Comparison of ENCODE assay signal across 17 mouse cellular contexts in genomic region chr4:137936134-137936533, GRCm38 (mm10). TPM values are rescaled to one million over a fixed set of nuclear protein-coding genes. Genes with fewer than 3 reads are reported as not detected.
DNase-seq lines count a peak whose midpoint lies in the region; ATAC-seq and TF ChIP-seq lines count a peak whose summit lies in the region.
"Had no signal": no experiment of that assay in that cellular context is flagged by ENCODE, and none has a peak within 500 bp of the region (broad histone marks: within the 10 kb centered on the region; RNA-seq: fewer than 3 reads in every experiment).

No protein-coding gene starts in this region.

- peaks cover 17% of the 10 kb centered on the region; the same call in 1 of the 2 replicates for H3K4me1 ChIP-seq in liver, adult 2 months (ENCODE audit: control insufficient read depth, insufficient read depth, low read length)
- peaks cover 22% of the 10 kb centered on the region for H3K4me1 ChIP-seq in liver, embryonic 12.5 days

- WGBS in liver, adult 2 months = 20% methylated on average over 4 of the region's 4 CpGs
- 88% methylated on average over 4 of the region's 4 CpGs for WGBS in liver, embryonic 12.5 days (ENCODE audit: insufficient replicate concordance)

- H3K4me2 ChIP-seq in liver, embryonic 12.5 days = no peak overlapping the region

- ATAC-seq in liver, embryonic 12.5 days = no peak
- ATAC-seq: activated CD4-positive, CD25-positive, alpha-beta regulatory T cell, adult 4 months; CD4-positive, CD25-positive, alpha-beta regulatory T cell, adult 4 months; Patski had no signal

- TF ChIP-seq CTCF in liver, adult 2 months (IDR thresholded peaks at IDR 0.05; ENCODE audit: low read depth, low read length) = no peak

- H3K79me2 ChIP-seq in liver, adult 2 months (ENCODE audit: control insufficient read depth, insufficient read depth, low read length) = no peaks in the 10 kb centered on the region; the same call in 1 of the 2 replicates

- TF ChIP-seq POLR2A in liver, adult 2 months (IDR thresholded peaks at IDR 0.05; ENCODE audit: extremely low read depth, insufficient read depth, low read length) = no peak

- no peaks in the 10 kb centered on the region for H3K27me3 ChIP-seq in liver, adult 2 months (ENCODE audit: control insufficient read depth, insufficient read depth, low read length)
- H3K27me3 ChIP-seq in liver, embryonic 12.5 days (replicated peaks) = no peaks in the 10 kb centered on the region
- H3K27me3 ChIP-seq: Patski had no signal

- peak; percentile 94 for DNase-seq in liver, adult 2 months (ENCODE audit: extremely low read depth, low read depth, low spot score)
- DNase-seq in fat pad, adult 2 months (ENCODE audit: extremely low read depth, low read depth, low spot score) = peak; percentile 40
- DNase-seq in gastrocnemius, postnatal 25 days = no peak
- DNase-seq: adrenal gland, adult 2 months; adrenal gland, adult 8-10 months; adrenal gland, postnatal 10 days; adrenal gland, postnatal 14 days; adrenal gland, postnatal 25 days; B cell, adult 2 months; cerebellum, adult 11 months; cerebellum, adult 11-12 months; cerebellum, adult 18-20 months had no signal

- no peaks in the 10 kb centered on the region for H3K9me3 ChIP-seq in liver, embryonic 12.5 days (replicated peaks)
- H3K9me3 ChIP-seq: G1E had no signal

- no peak overlapping the region for H3K4me3 ChIP-seq in liver, adult 2 months (ENCODE audit: insufficient read depth, low read depth, low read length)
- no peak overlapping the region for H3K4me3 ChIP-seq in liver, embryonic 12.5 days

- H3K36me3 ChIP-seq in liver, adult 2 months (ENCODE audit: control insufficient read depth, insufficient read depth, low read length) = peaks cover 35% of the 10 kb centered on the region
- peaks cover 66% of the 10 kb centered on the region for H3K36me3 ChIP-seq in liver, embryonic 12.5 days
- H3K36me3 ChIP-seq: G1E had no signal

- peak overlapping the region; percentile 22; the same call in 1 of the 2 replicates for H3K9ac ChIP-seq in liver, adult 2 months (ENCODE audit: low read depth, low read length)
- no peak overlapping the region for H3K9ac ChIP-seq in liver, embryonic 12.5 days

- peak overlapping the region; percentile 80 for H3K27ac ChIP-seq in liver, adult 2 months (replicated peaks; ENCODE audit: insufficient read depth, low read depth, low read length)
- H3K27ac ChIP-seq in liver, embryonic 12.5 days = no peak overlapping the region

RNA-seq across cellular contexts. Expression of gene Eif4g3, which starts 56.7 kb away (rescaled TPM):
- total RNA-seq in liver, adult 2 months (2014; rRNA removed) = 9.7 and 11.9 TPM in 2 replicates
- polyA plus RNA-seq in liver, adult 2 months (2012; rRNA removed) = 11.8 and 17.0 TPM in 2 replicates
- 15.2 and 15.8 TPM in 2 replicates for polyA plus RNA-seq in liver, embryonic 12.5 days (2016; fragmentation: Nextera tagmentation; extraction: Ambion mirVana)
- total RNA-seq in gastrocnemius, postnatal 25 days (2021) = 10 to 100 TPM; 93.1 to 94.8 TPM
